Mouse (Mus musculus) liver, embryonic 14.5 days (tissue): ENCODE results near the gene Tmem229b. TPM values are rescaled to one million over a fixed set of nuclear protein-coding genes. Genes with fewer than 3 reads are reported as not detected.

Experiments used
- ATAC-seq: fragments of 200-750 bp; cut with Nextera tagmentation; 2 replicates; pipeline ENCODE4 v1.8.0; 2017; ENCODE audit warnings: moderate number of reproducible peaks, mild to moderate bottlenecking, moderate library complexity; ENCODE audit not compliant: insufficient read depth
- DNase-seq, 3 experiments: peaks; one replicate each; pipeline ENCODE4 v3.0.0-alpha.2; 2012 to 2013; ENCODE audit warnings: low read depth in 3 of 3, low spot score in 3 of 3
- H3K27ac ChIP-seq: fragments of 300-500 bp; sonication (generic); 2 replicates; pipeline ENCODE4 v1.5.1; 2014; ENCODE audit warnings: moderate library complexity, mild to moderate bottlenecking, control low read depth, inconsistent platforms
- H3K27me3 ChIP-seq: fragments of 300-500 bp; sonication (generic); 2 replicates; pipeline ENCODE4 v1.6.1; 2014; ENCODE audit warnings: mild to moderate bottlenecking, low read length, moderate library complexity; ENCODE audit not compliant: control insufficient read depth, insufficient read depth
- H3K36me3 ChIP-seq: fragments of 300-500 bp; sonication (generic); replicated peaks from 2 replicates; pipeline ENCODE4 v1.6.1; 2014; ENCODE audit warnings: low read depth; ENCODE audit not compliant: control insufficient read depth, insufficient read depth
- H3K4me1 ChIP-seq, 2 experiments: fragments of 200-500 bp in 1 of 2; fragments of 300-500 bp in 1 of 2; sonication (generic) in 1 of 2; replicated peaks; 2 replicates each; pipeline ENCODE4 v1.6.1; 2012 to 2014; ENCODE audit warnings: antibody characterized with exemption in 1 of 2, inconsistent platforms in 1 of 2, low read length in 1 of 2; ENCODE audit not compliant: control insufficient read depth in 2 of 2, insufficient read depth in 2 of 2
- H3K4me2 ChIP-seq: fragments of 300-500 bp; sonication (generic); 2 replicates; pipeline ENCODE4 v1.6.1; 2014; ENCODE audit warnings: low read depth, mild to moderate bottlenecking, control low read depth, moderate library complexity
- H3K4me3 ChIP-seq, 2 experiments: fragments of 200-500 bp in 1 of 2; fragments of 300-500 bp in 1 of 2; sonication (generic) in 1 of 2; 2 replicates each; pipeline ENCODE4 v1.5.1; 2012 to 2014; ENCODE audit warnings: low read depth in 2 of 2, low read length in 2 of 2, mild to moderate bottlenecking in 2 of 2, control low read depth in 1 of 2, inconsistent platforms in 1 of 2, moderate library complexity in 1 of 2; ENCODE audit not compliant: insufficient read depth in 1 of 2
- H3K9ac ChIP-seq: fragments of 300-500 bp; sonication (generic); replicated peaks from 2 replicates; pipeline ENCODE4 v1.6.1; 2014; ENCODE audit warnings: mild to moderate bottlenecking, control low read depth, moderate library complexity
- H3K9me3 ChIP-seq: fragments of 300-500 bp; sonication (generic); 2 replicates; pipeline ENCODE4 v1.6.1; 2016; ENCODE audit warnings: low read length, mixed read lengths; ENCODE audit not compliant: control insufficient read depth
- CTCF ChIP-seq: IDR thresholded peaks from 2 replicates; pipeline ENCODE4 v1.5.1; 2016; ENCODE audit warnings: antibody characterized with exemption, low read depth, control low read depth
- EP300 ChIP-seq: IDR thresholded peaks from 2 replicates; pipeline ENCODE4 v1.6.1; 2016; ENCODE audit warnings: antibody characterized with exemption, low read depth
- WGBS: fragments of 180-500 bp; shearing (Covaris S2); extraction: QIAGEN DNeasy Blood & Tissue Kit; methylation state at CpG from one replicate; pipeline ENCODE4 v1.1.7; 2014; ENCODE audit not compliant: insufficient replicate concordance; 5-methylcytosine and 5-hydroxymethylcytosine counted together
- polyA plus RNA-seq, 2 experiments: library from polyadenylated mRNA; depleted of rRNA in 1 of 2; stranded (reverse) in 1 of 2; unstranded in 1 of 2; fragments of >200 nt; fragmentation: Nextera tagmentation in 1 of 2; extraction: Ambion mirVana in 1 of 2; gene quantifications; 2 replicates each; pipeline versions ENCODE4 v1.2.1 to v1.2.3; 2012 to 2014

Gene Tmem229b
- polyA plus RNA-seq, 2 experiments = 2.0 to 2.4 TPM

- no peaks in the 10 kb centered on the region for H3K9me3 ChIP-seq
- H3K36me3 ChIP-seq = no peaks in the 10 kb centered on the region
- WGBS = under 1% methylated on average over 52 of the region's 53 CpGs
- peaks cover 0 to 11% of the 10 kb centered on the region in 2 experiments; a peak in 1 of 4 replicates for H3K4me1 ChIP-seq
- peak overlapping the region; percentile 76 for H3K4me3 ChIP-seq
- TF ChIP-seq EP300 = no peak
- TF ChIP-seq CTCF = peak; percentile 57
- DNase-seq (no peak), ATAC-seq (peak; percentile 50)
- peak overlapping the region; percentile 75 for H3K4me2 ChIP-seq
- peak overlapping the region; percentile 62 for H3K9ac ChIP-seq
- H3K27me3 ChIP-seq = peaks cover 12% of the 10 kb centered on the region
- H3K27ac ChIP-seq = no peak overlapping the region
Measured at GRCm38 (mm10) chr12:79006478-79007125, 825 bp downstream of the Tmem229b start.

GRCm38 (mm10) chr12:79006076-79006475, 1.4 kb downstream of the Tmem229b start:
- H3K9ac ChIP-seq = no peak overlapping the region

DNA sequence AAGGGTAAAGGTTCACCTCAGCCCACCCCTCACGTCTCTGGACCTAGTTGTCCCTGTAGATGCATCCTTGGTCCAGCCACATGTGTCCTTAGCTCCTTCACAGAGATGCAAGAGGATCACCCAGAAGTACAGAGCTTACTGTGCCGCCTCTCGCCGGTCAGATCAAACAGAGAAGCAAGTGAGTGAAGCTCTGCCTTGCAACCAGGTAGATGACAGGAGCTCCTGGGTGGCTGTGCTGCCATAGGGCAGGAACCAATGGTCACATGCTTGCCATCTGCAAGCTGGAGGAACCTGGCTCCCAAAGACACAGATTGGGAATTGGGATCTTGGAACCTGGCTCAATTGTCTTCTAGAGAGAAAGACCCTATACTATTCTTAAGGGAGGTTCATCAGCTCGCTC, 2.0 kb downstream of the Tmem229b start:
- no peak overlapping the region for H3K9ac ChIP-seq
- 70% methylated on average over 5 of the region's 5 CpGs for WGBS
- no peaks in the 10 kb centered on the region for H3K9me3 ChIP-seq
- no peak overlapping the region for H3K4me2 ChIP-seq
- H3K4me1 ChIP-seq = peaks cover 0 to 11% of the 10 kb centered on the region in 2 experiments; a peak in 1 of 4 replicates
- DNase-seq (no peak), ATAC-seq (no peak)
- H3K27ac ChIP-seq = no peak overlapping the region
- H3K36me3 ChIP-seq = no peaks in the 10 kb centered on the region
- TF ChIP-seq CTCF (no peak), EP300 (no peak)
- no peak overlapping the region for H3K4me3 ChIP-seq
- H3K27me3 ChIP-seq = peaks cover 12% of the 10 kb centered on the region

More at GRCm38 (mm10) chr12:79006076-79006475, 1.4 kb downstream of the Tmem229b start:
- Histone ChIP-seq H3K4me1 (peaks cover 0 to 11% of the 10 kb centered on the region in 2 experiments; a peak in 1 of 4 replicates), H3K4me3 (peak overlapping the region; percentile 76; a peak in 3 of 4 replicates), H3K27ac (no peak overlapping the region), H3K9me3 (no peaks in the 10 kb centered on the region), H3K4me2 (peak overlapping the region; percentile 75), H3K27me3 (peaks cover 12% of the 10 kb centered on the region), H3K36me3 (no peaks in the 10 kb centered on the region)
- ATAC-seq (no peak), DNase-seq (no peak)
- TF ChIP-seq CTCF (no peak), EP300 (no peak)
- WGBS = 29% methylated on average over 9 of the region's 9 CpGs

GRCm38 (mm10) chr12:79002978-79003377, 4.4 kb downstream of the Tmem229b start:
- no peak for TF ChIP-seq EP300
- no peak for TF ChIP-seq CTCF
- 48% methylated on average over 3 of the region's 3 CpGs for WGBS
- Histone ChIP-seq H3K4me3 (no peak overlapping the region), H3K4me1 (peaks cover 0 to 16% of the 10 kb centered on the region in 2 experiments; a peak in 2 of 4 replicates), H3K27ac (no peak overlapping the region), H3K36me3 (no peaks in the 10 kb centered on the region), H3K4me2 (no peak overlapping the region), H3K9me3 (no peaks in the 10 kb centered on the region), H3K27me3 (peaks cover 12% of the 10 kb centered on the region), H3K9ac (no peak overlapping the region)
- ATAC-seq = no peak
- no peak for DNase-seq

DNA sequence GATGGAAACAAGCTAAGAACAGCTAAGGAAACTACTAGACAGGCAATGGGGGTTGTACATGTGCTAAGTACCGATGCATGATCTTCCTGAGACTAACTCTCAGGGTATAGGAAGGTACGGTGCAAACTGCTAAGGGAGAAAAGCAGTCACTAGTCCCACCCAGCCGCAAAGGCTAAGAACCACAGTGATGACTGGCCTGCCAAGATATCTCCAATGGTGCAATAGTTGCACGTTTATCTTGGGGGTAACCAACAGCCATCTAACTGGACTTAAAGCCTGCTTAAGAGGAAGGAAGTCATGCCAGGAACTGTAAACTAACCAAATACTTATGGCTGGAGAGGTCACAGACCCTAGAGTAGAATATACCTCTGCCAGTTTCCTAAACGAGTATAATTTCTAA, 5.0 kb downstream of the Tmem229b start:
- peak; percentile 72; the same call in 1 of the 2 replicates for ATAC-seq
- H3K9ac ChIP-seq = no peak overlapping the region
- no peaks in the 10 kb centered on the region for H3K9me3 ChIP-seq
- 12% methylated on average over 5 of the region's 5 CpGs for WGBS
- DNase-seq = no peak
- peak; percentile 48 for TF ChIP-seq EP300
- no peak for TF ChIP-seq CTCF
- H3K36me3 ChIP-seq = no peaks in the 10 kb centered on the region
- H3K4me1 ChIP-seq = peaks cover 0 to 16% of the 10 kb centered on the region in 2 experiments; a peak in 2 of 4 replicates
- peaks cover 8% of the 10 kb centered on the region for H3K27me3 ChIP-seq
- no peak overlapping the region for H3K27ac ChIP-seq
- no peak overlapping the region for H3K4me2 ChIP-seq
- no peak overlapping the region for H3K4me3 ChIP-seq
